Mouse (Mus musculus): ENCODE measurements around the gene Tm4sf20. TPM values are rescaled to one million over a fixed set of nuclear protein-coding genes. Genes with fewer than 3 reads are reported as not detected.
A peak's percentile ranks its signal among the peaks of the same experiment; 100 is the strongest.

The Tm4sf20 gene
- total RNA-seq, 2 experiments from 2014 or later, result not detected

DNA sequence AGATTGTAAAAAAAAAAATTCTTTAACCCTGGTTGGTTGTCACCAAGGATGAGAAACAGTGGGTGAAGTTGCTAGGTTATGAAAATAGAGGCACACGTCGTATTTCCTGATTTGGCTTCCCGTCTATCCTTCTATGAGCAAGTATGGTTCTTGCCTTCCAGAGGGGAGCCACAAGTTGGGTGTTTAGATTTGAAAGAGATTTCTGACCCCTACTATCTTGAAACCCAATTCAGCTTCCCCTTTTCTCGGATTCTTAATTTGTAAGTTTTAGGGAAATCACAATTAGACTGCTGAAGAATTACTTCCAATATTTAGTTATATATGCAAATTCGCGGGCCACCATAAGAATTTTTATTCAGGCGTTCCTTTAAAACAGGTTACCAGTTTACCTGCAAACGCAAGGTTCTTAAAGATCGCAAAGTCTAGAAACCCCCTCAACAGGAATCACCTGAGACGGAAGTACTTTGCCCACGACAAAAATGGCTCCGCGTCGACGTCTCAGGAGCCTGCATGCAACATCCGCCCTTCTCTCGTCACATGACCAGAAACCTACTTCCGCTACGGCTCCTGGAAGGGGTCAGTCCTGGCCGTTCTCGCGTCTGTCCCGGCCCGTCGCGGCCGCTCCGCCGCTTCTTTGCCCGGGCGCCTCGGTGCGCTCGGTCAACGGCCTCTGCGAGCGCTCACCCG, 43.8 kb downstream of the Tm4sf20 start, which contains the start of gene Mff:
Gene Mff (plus strand): TSS at position 552 of the 687 bp plus-strand sequence.
- peak; percentile 99 for ATAC-seq (replicated peaks; ENCODE audit: poor library complexity, severe bottlenecking)

GRCm38 (mm10) chr1:82717816-82718512, 50.3 kb downstream of the Tm4sf20 start:
- ATAC-seq (replicated peaks; ENCODE audit: poor library complexity, severe bottlenecking), result no peak

Other genes with a start within 250 kb of the Tm4sf20 start
- gene Col4a4, start 181.6 kb downstream of the Tm4sf20 start, total RNA-seq (2014; fragmentation: Nextera tagmentation), result not detected in 2 replicates
- not detected in 2 replicates for gene Col4a4, start 181.6 kb downstream of the Tm4sf20 start, total RNA-seq (2017)
- gene Col4a3, start 181.5 kb downstream of the Tm4sf20 start, total RNA-seq (2014; fragmentation: Nextera tagmentation), result not detected in 2 replicates
- not detected in 2 replicates for gene Col4a3, start 181.5 kb downstream of the Tm4sf20 start, total RNA-seq (2017)
- gene Mff, start 43.6 kb downstream of the Tm4sf20 start, total RNA-seq (2014; fragmentation: Nextera tagmentation), result 83.2 and 101 TPM in 2 replicates
- 119 and 121 TPM in 2 replicates for gene Mff, start 43.6 kb downstream of the Tm4sf20 start, total RNA-seq (2017)
- gene Gm47791, start 2.8 kb upstream of the Tm4sf20 start, total RNA-seq (2014; fragmentation: Nextera tagmentation), result not detected in 2 replicates
- not detected in 2 replicates for gene Gm47791, start 2.8 kb upstream of the Tm4sf20 start, total RNA-seq (2017)
- gene Agfg1, start 71.0 kb upstream of the Tm4sf20 start, total RNA-seq (2014; fragmentation: Nextera tagmentation), result 23.1 and 26.3 TPM in 2 replicates
- gene Agfg1, start 71.0 kb upstream of the Tm4sf20 start, total RNA-seq (2017), result 32.5 and 33.5 TPM in 2 replicates
- gene A030005L19Rik, start 144.9 kb upstream of the Tm4sf20 start, total RNA-seq (2014; fragmentation: Nextera tagmentation), result 1.5 TPM in 1 of 2 replicates, not detected in the other
- gene A030005L19Rik, start 144.9 kb upstream of the Tm4sf20 start, total RNA-seq (2017), result not detected in 2 replicates
- not detected in 2 replicates for gene A030014E15Rik, start 156.5 kb upstream of the Tm4sf20 start, total RNA-seq (2014; fragmentation: Nextera tagmentation)
- not detected in 2 replicates for gene A030014E15Rik, start 156.5 kb upstream of the Tm4sf20 start, total RNA-seq (2017)
- not detected in 2 replicates for gene Gm6217, start 162.9 kb upstream of the Tm4sf20 start, total RNA-seq (2014; fragmentation: Nextera tagmentation)
- not detected in 2 replicates for gene Gm6217, start 162.9 kb upstream of the Tm4sf20 start, total RNA-seq (2017)
- gene A030003K21Rik, start 174.9 kb upstream of the Tm4sf20 start, total RNA-seq (2014; fragmentation: Nextera tagmentation), result not detected in 2 replicates
- not detected in 2 replicates for gene A030003K21Rik, start 174.9 kb upstream of the Tm4sf20 start, total RNA-seq (2017)
- not detected in 2 replicates for gene Gm7544, start 187.6 kb upstream of the Tm4sf20 start, total RNA-seq (2014; fragmentation: Nextera tagmentation)
- gene Gm7544, start 187.6 kb upstream of the Tm4sf20 start, total RNA-seq (2017), result not detected in 2 replicates
- gene Gm47955, start 191.8 kb upstream of the Tm4sf20 start, total RNA-seq (2014; fragmentation: Nextera tagmentation), result not detected in 2 replicates
- not detected in 2 replicates for gene Gm47955, start 191.8 kb upstream of the Tm4sf20 start, total RNA-seq (2017)
- not detected in 2 replicates for gene Gm47959, start 232.1 kb upstream of the Tm4sf20 start, total RNA-seq (2014; fragmentation: Nextera tagmentation)
- not detected in 2 replicates for gene Gm47959, start 232.1 kb upstream of the Tm4sf20 start, total RNA-seq (2017)